Mouse (Mus musculus): ENCODE results near the gene Lmx1b. TPM values are rescaled to one million over a fixed set of nuclear protein-coding genes. Genes with fewer than 3 reads are reported as not detected.

Gene Lmx1b
- total RNA-seq, 2 experiments from 2014 or later, result 0.30 to 0.53 TPM

DNA sequence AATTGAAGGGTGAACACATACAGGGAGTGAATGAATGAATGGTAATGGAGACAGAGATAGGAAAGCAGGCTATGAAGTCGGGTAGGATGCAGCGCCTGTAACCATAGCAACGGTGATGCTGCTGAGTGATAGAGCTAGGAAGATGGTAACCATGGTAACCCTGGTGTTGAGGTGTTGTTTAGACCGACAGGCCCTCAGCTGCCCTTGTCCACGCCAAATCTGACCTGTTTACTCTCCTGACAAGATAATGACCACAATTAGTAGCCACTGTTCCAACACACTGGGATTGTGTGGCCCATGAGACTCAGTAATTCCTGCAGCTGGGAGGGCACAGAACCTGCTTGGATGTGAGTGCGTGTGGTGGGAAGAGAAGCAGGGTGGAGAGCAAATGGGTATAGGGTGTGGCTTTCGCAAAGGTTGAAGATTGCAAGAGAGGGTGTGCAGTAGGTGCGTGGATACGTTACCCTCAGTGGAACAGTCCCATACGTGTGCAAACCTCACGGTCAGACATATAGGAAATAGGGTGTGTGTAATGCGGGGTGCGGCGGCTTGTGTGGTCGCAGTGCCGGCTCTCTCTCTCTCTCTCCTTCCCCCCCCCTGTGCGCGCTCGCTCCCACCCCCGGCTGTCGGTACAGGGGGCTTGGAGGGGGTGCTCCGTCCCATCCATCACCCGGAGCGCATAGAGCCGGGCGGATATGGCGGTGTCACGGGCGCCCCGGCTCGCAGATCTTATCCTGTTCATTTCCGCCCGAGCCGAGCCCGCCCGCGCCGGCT lies 96.7 kb downstream of the Lmx1b start:
- peak; percentile 79 to 94 for DNase-seq (ENCODE audit: low spot score in 2 of 2)

DNA sequence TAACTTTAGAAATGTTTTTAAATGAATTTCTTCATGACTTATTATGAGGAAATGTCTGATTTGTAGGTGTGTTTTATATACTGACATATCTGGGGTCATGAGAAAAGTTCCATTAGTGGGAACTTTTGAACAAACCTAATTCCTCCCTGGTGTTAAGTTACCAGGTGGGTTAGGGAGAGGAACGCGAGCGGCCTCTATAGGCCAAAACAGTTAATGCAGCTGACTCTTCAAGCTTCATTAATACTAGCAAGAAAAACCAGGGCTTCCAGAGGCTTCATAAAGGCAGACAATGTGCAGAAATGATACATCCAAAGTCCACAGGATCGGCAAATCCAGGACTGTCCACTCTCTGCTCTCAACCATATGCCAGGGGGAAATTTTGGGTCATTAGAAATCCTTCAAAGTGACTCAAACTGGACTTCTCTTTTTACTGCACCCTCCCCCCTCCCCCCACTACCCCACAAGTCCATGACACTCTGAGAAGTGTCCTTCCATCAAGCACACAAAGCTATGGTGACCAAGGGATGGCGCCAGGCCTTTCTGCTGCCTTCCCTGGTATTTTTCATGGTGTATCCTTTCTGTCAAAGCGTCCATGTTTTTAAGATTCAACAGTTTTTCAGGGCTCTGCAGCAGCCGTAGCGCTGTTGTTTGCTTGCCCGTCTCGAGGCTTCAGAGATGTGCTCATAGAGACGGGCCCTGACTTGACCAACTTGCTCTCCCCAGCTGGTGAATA lies 97.4 kb downstream of the Lmx1b start:
- DNase-seq (ENCODE audit: low spot score in 2 of 2), result peak; percentile 66 to 93

- no peak for DNase-seq (ENCODE audit: low spot score in 2 of 2)
These were observed 114.8 kb downstream of the Lmx1b start for GRCm38 (mm10) chr2:33525274-33526055.

DNA sequence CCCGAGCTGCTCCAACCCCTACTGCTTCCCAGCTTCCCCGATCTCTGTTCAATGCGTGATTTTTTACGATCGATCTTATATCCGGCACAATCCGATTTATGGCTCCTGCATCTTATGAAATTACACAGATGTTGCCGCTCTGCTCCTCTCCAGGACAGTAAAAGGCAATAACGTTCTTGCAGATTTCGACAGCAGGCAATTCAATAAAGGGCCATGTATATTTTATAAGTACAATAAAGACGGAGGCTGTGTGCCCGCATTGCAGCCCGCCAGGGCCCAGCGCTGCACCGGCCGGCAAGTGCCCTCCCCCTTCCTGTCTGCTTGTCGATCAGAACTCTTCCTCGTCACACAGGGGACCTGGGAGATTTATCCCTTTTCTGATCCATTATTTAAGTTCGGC lies 124.5 kb downstream of the Lmx1b start:
- no peak for DNase-seq (ENCODE audit: low spot score in 2 of 2)

DNA sequence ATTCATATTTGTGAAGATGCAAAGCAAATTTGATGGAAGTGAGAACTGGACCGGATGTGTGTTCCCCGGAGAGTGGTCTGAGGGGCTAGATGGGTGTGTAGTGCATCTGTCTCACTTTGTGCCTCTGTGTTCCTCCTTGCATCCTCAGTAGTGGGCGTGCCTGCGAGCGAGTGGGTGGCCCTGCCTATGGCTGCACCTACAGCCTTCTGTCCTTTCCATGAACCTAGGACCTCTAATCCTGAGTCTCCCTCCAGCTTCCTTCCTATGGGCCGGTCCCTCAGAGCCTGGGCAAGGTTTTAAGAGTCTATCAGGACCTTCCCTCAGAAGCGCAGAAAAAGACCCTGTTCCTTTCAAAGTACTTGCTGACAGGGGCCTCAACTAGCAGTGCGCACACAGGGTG lies 124.9 kb downstream of the Lmx1b start:
- DNase-seq (ENCODE audit: low spot score in 2 of 2), result no peak

Other genes with a start within 250 kb of the Lmx1b start
- gene Zbtb34, start 209.2 kb downstream of the Lmx1b start, total RNA-seq (2021), result 10 to 100 TPM; 12.0 to 14.2 TPM
- gene Zbtb43, start 172.0 kb downstream of the Lmx1b start, total RNA-seq (2021), result 10 to 100 TPM; 22.4 to 29.6 TPM
- gene Mvb12b, start 247.4 kb upstream of the Lmx1b start, total RNA-seq (2021), result 10 to 100 TPM; 84.3 to 89.0 TPM

Measured in layer of hippocampus, adult 18-20 months (tissue).